Mouse (Mus musculus) macrophage (primary cell): ENCODE data around the gene Bri3. TPM values are rescaled to one million over a fixed set of nuclear protein-coding genes. Genes with fewer than 3 reads are reported as not detected.

Experiments
- H3K27ac ChIP-seq: fragments of 350-480 bp; formaldehyde crosslinking; 2 replicates; pipeline ENCODE4 v1.9.0; 2021
- H3K36me3 ChIP-seq: fragments of 350-480 bp; formaldehyde crosslinking; 2 replicates; pipeline ENCODE4 v1.9.0; 2021; ENCODE audit errors: inconsistent target
- H3K4me3 ChIP-seq: fragments of 350-480 bp; formaldehyde crosslinking; 2 replicates; pipeline ENCODE4 v1.9.0; 2021; ENCODE audit errors: inconsistent target
- H3K79me2 ChIP-seq: fragments of 350-480 bp; formaldehyde crosslinking; 2 replicates; pipeline ENCODE4 v1.9.0; 2021; ENCODE audit errors: inconsistent target
- WGBS: methylation state at CpG from one replicate; pipeline ENCODE4 v1.1.7; 2026; ENCODE audit warnings: inconsistent platforms; ENCODE audit not compliant: missing documents; 5-methylcytosine and 5-hydroxymethylcytosine counted together
- polyA plus RNA-seq: library from polyadenylated mRNA; stranded (reverse); fragments of 250-400 nt; gene quantifications from 3 replicates; pipeline ENCODE4 v1.2.4, GENCODE M21; 2018; ENCODE audit warnings: inconsistent platforms

The Bri3 gene
- polyA plus RNA-seq, 1 experiment from 2014 or later, result 238 TPM

GRCm38 (mm10) chr5:144282470-144283260 lies 38.4 kb downstream of the Bri3 start:
- no peaks in the 10 kb centered on the region for H3K36me3 ChIP-seq
- H3K27ac ChIP-seq, result peak overlapping the region; percentile 91
- H3K79me2 ChIP-seq, result no peaks in the 10 kb centered on the region
- WGBS, result 75% methylated on average over 11 of the region's 11 CpGs
- H3K4me3 ChIP-seq, result no peak overlapping the region

GRCm38 (mm10) chr5:144283551-144284031 lies 39.4 kb downstream of the Bri3 start:
- Histone ChIP-seq H3K36me3 (no peaks in the 10 kb centered on the region), H3K4me3 (no peak overlapping the region), H3K79me2 (no peaks in the 10 kb centered on the region), H3K27ac (peak overlapping the region; percentile 91)
- 4% methylated on average over 8 of the region's 8 CpGs for WGBS

GRCm38 (mm10) chr5:144284599-144284998 lies 40.4 kb downstream of the Bri3 start:
- H3K4me3 ChIP-seq, result no peak overlapping the region
- H3K36me3 ChIP-seq, result no peaks in the 10 kb centered on the region
- H3K79me2 ChIP-seq, result no peaks in the 10 kb centered on the region
- no peak overlapping the region; the same call in 1 of the 2 replicates for H3K27ac ChIP-seq
- 86% methylated on average over 5 of the region's 5 CpGs for WGBS

- WGBS, result 55% methylated on average over 6 of the region's 9 CpGs
- Histone ChIP-seq H3K4me3 (no peak overlapping the region), H3K79me2 (no peaks in the 10 kb centered on the region)
These were observed 42.5 kb downstream of the Bri3 start for GRCm38 (mm10) chr5:144286591-144287266.

GRCm38 (mm10) chr5:144287267-144287820 lies 43.1 kb downstream of the Bri3 start:
- WGBS, result 98% methylated on average over 3 of the region's 3 CpGs
- no peak overlapping the region for H3K27ac ChIP-seq
- H3K36me3 ChIP-seq, result no peaks in the 10 kb centered on the region
- no peaks in the 10 kb centered on the region for H3K79me2 ChIP-seq
- H3K4me3 ChIP-seq, result no peak overlapping the region

More at GRCm38 (mm10) chr5:144286591-144287266, 42.5 kb downstream of the Bri3 start:
- Histone ChIP-seq H3K36me3 (no peaks in the 10 kb centered on the region), H3K27ac (no peak overlapping the region)

- Histone ChIP-seq H3K79me2 (no peaks in the 10 kb centered on the region), H3K27ac (no peak overlapping the region), H3K4me3 (no peak overlapping the region), H3K36me3 (no peaks in the 10 kb centered on the region)
- 95% methylated on average over 9 of the region's 9 CpGs for WGBS
These were observed 44.2 kb downstream of the Bri3 start for GRCm38 (mm10) chr5:144288391-144288790.

GRCm38 (mm10) chr5:144289769-144290440 lies 45.7 kb downstream of the Bri3 start:
- Histone ChIP-seq H3K36me3 (no peaks in the 10 kb centered on the region), H3K4me3 (no peak overlapping the region), H3K27ac (no peak overlapping the region), H3K79me2 (no peaks in the 10 kb centered on the region)
- WGBS, result 87% methylated on average over 4 of the region's 4 CpGs

- Histone ChIP-seq H3K4me3 (no peak overlapping the region), H3K79me2 (no peaks in the 10 kb centered on the region), H3K27ac (no peak overlapping the region), H3K36me3 (no peaks in the 10 kb centered on the region)
- WGBS, result 23% methylated on average over 7 of the region's 7 CpGs
These were observed 50.7 kb downstream of the Bri3 start for GRCm38 (mm10) chr5:144294908-144295307.

- no peaks in the 10 kb centered on the region for H3K79me2 ChIP-seq
- H3K36me3 ChIP-seq, result no peaks in the 10 kb centered on the region
- WGBS, result 80% methylated on average over 1 of the region's 1 CpGs
- H3K4me3 ChIP-seq, result no peak overlapping the region
- no peak overlapping the region for H3K27ac ChIP-seq
These were observed 51.1 kb downstream of the Bri3 start for GRCm38 (mm10) chr5:144295357-144295756.

GRCm38 (mm10) chr5:144296090-144296604 lies 51.9 kb downstream of the Bri3 start:
- Histone ChIP-seq H3K27ac (no peak overlapping the region), H3K4me3 (no peak overlapping the region), H3K36me3 (no peaks in the 10 kb centered on the region), H3K79me2 (no peaks in the 10 kb centered on the region)
- 98% methylated on average over 7 of the region's 7 CpGs for WGBS

- Histone ChIP-seq H3K27ac (no peak overlapping the region), H3K4me3 (no peak overlapping the region), H3K36me3 (no peaks in the 10 kb centered on the region), H3K79me2 (no peaks in the 10 kb centered on the region)
- 100% methylated on average over 2 of the region's 2 CpGs for WGBS
These were observed 58.8 kb downstream of the Bri3 start for GRCm38 (mm10) chr5:144303071-144303470.

GRCm38 (mm10) chr5:144308929-144309328 lies 64.7 kb downstream of the Bri3 start:
- H3K79me2 ChIP-seq, result no peaks in the 10 kb centered on the region
- 93% methylated on average over 4 of the region's 4 CpGs for WGBS
- H3K27ac ChIP-seq, result no peak overlapping the region

GRCm38 (mm10) chr5:144312183-144312582 lies 67.9 kb downstream of the Bri3 start:
- no peak overlapping the region for H3K27ac ChIP-seq
- no peak overlapping the region for H3K4me3 ChIP-seq
- WGBS, result 8% methylated on average over 7 of the region's 7 CpGs
- no peaks in the 10 kb centered on the region for H3K79me2 ChIP-seq
- H3K36me3 ChIP-seq, result no peaks in the 10 kb centered on the region

More at GRCm38 (mm10) chr5:144308929-144309328, 64.7 kb downstream of the Bri3 start:
- no peak overlapping the region for H3K4me3 ChIP-seq
- H3K36me3 ChIP-seq, result no peaks in the 10 kb centered on the region

- 19% methylated on average over 5 of the region's 5 CpGs for WGBS
- H3K27ac ChIP-seq, result no peak overlapping the region
These were observed 69.1 kb downstream of the Bri3 start for GRCm38 (mm10) chr5:144313335-144313734.

More at GRCm38 (mm10) chr5:144313335-144313734, 69.1 kb downstream of the Bri3 start:
- Histone ChIP-seq H3K79me2 (no peaks in the 10 kb centered on the region), H3K36me3 (no peaks in the 10 kb centered on the region), H3K4me3 (no peak overlapping the region)
